Mouse (Mus musculus) small intestine, adult 2 months (tissue): ENCODE data around the gene Trem2. TPM values are rescaled to one million over a fixed set of nuclear protein-coding genes. Genes with fewer than 3 reads are reported as not detected.

ENCODE experiments used
- H3K27ac ChIP-seq: fragments of 200-500 bp; 2 replicates; pipeline ENCODE4 v1.5.1; 2012; ENCODE audit warnings: low read depth, low read length, control low read depth, inconsistent platforms; ENCODE audit not compliant: insufficient read depth
- H3K27me3 ChIP-seq: fragments of 200-500 bp; 2 replicates; pipeline ENCODE4 v1.6.1; 2012; ENCODE audit warnings: mild to moderate bottlenecking, moderate library complexity, low read length, inconsistent platforms; ENCODE audit not compliant: control insufficient read depth, insufficient read depth
- H3K36me3 ChIP-seq: fragments of 200-500 bp; 2 replicates; pipeline ENCODE4 v1.6.1; 2012; ENCODE audit warnings: mild to moderate bottlenecking, low read length, control low read depth, inconsistent platforms; ENCODE audit not compliant: control insufficient read depth, insufficient read depth
- H3K4me1 ChIP-seq: fragments of 200-500 bp; 2 replicates; pipeline ENCODE4 v1.6.1; 2012; ENCODE audit warnings: low read length, inconsistent platforms, mixed read lengths; ENCODE audit not compliant: control insufficient read depth, insufficient read depth, insufficient read length
- H3K4me3 ChIP-seq: fragments of 200-500 bp; 2 replicates; pipeline ENCODE4 v1.5.1; 2012; ENCODE audit warnings: low read depth, mild to moderate bottlenecking, control low read depth, inconsistent platforms, low read length, moderate library complexity
- CTCF ChIP-seq: fragments of 200-500 bp; IDR thresholded peaks from 2 replicates; pipeline ENCODE4 v1.5.1; 2012; ENCODE audit warnings: low read depth, mild to moderate bottlenecking, control low read depth, inconsistent platforms, low read length, moderate library complexity, mixed read lengths; ENCODE audit not compliant: insufficient replicate concordance, insufficient read length; ENCODE audit errors: extremely low read depth
- POLR2A ChIP-seq: fragments of 200-500 bp; IDR thresholded peaks from 2 replicates; pipeline ENCODE4 v1.6.1; 2012; ENCODE audit warnings: low read depth, mild to moderate bottlenecking, control low read depth, inconsistent platforms, low read length, moderate library complexity
- WGBS: fragments of 180-500 bp; shearing (Covaris S2); methylation state at CpG from one replicate; pipeline ENCODE4 v1.1.7; 2018; 5-methylcytosine and 5-hydroxymethylcytosine counted together
- polyA plus RNA-seq: library from polyadenylated mRNA; depleted of rRNA; stranded (reverse); fragments of >200 nt; gene quantifications from 2 replicates; pipeline ENCODE4 v1.2.3, GENCODE M21; 2012

The Trem2 gene
- polyA plus RNA-seq, 1 experiment = not detected

- TF ChIP-seq POLR2A (no peak), CTCF (no peak)
- 77% methylated on average over 8 of the region's 8 CpGs for WGBS
These were observed 16.8 kb downstream of the Trem2 start for GRCm38 (mm10) chr17:48362966-48363365.

GRCm38 (mm10) chr17:48363421-48363965 is 17.3 kb downstream of the Trem2 start:
- Histone ChIP-seq H3K36me3 (no peaks in the 10 kb centered on the region), H3K4me3 (no peak overlapping the region), H3K27me3 (no peaks in the 10 kb centered on the region), H3K4me1 (no peaks in the 10 kb centered on the region), H3K27ac (no peak overlapping the region)
- TF ChIP-seq POLR2A (no peak), CTCF (no peak)
- WGBS = 68% methylated on average over 6 of the region's 6 CpGs

More at GRCm38 (mm10) chr17:48362966-48363365, 16.8 kb downstream of the Trem2 start:
- Histone ChIP-seq H3K27me3 (no peaks in the 10 kb centered on the region), H3K4me1 (no peaks in the 10 kb centered on the region), H3K4me3 (no peak overlapping the region), H3K27ac (no peak overlapping the region), H3K36me3 (no peaks in the 10 kb centered on the region)

- H3K27ac ChIP-seq = no peak overlapping the region
- H3K4me3 ChIP-seq = no peak overlapping the region
- WGBS = 58% methylated on average over 9 of the region's 9 CpGs
- no peaks in the 10 kb centered on the region for H3K4me1 ChIP-seq
- H3K27me3 ChIP-seq = no peaks in the 10 kb centered on the region
- no peak for TF ChIP-seq POLR2A
- TF ChIP-seq CTCF = no peak
- H3K36me3 ChIP-seq = no peaks in the 10 kb centered on the region
These were observed 19.4 kb downstream of the Trem2 start for GRCm38 (mm10) chr17:48365511-48366155.

- Histone ChIP-seq H3K27ac (no peak overlapping the region), H3K27me3 (no peaks in the 10 kb centered on the region), H3K36me3 (no peaks in the 10 kb centered on the region), H3K4me1 (no peaks in the 10 kb centered on the region), H3K4me3 (no peak overlapping the region)
- no peak for TF ChIP-seq POLR2A
- TF ChIP-seq CTCF = no peak
- 43% methylated on average over 5 of the region's 5 CpGs for WGBS
These were observed 20.6 kb downstream of the Trem2 start for GRCm38 (mm10) chr17:48366806-48367205.

- Histone ChIP-seq H3K36me3 (no peaks in the 10 kb centered on the region), H3K4me1 (no peaks in the 10 kb centered on the region), H3K27ac (no peak overlapping the region), H3K4me3 (no peak overlapping the region), H3K27me3 (no peaks in the 10 kb centered on the region)
- no peak for TF ChIP-seq POLR2A
- no peak for TF ChIP-seq CTCF
These were observed 25.4 kb downstream of the Trem2 start for GRCm38 (mm10) chr17:48371621-48372020.

GRCm38 (mm10) chr17:48372987-48373386 is 26.8 kb downstream of the Trem2 start:
- TF ChIP-seq POLR2A = no peak
- TF ChIP-seq CTCF = no peak
- no peak overlapping the region for H3K4me3 ChIP-seq
- H3K27me3 ChIP-seq = no peaks in the 10 kb centered on the region
- no peak overlapping the region for H3K27ac ChIP-seq
- H3K4me1 ChIP-seq = no peaks in the 10 kb centered on the region
- no peaks in the 10 kb centered on the region for H3K36me3 ChIP-seq
- 85% methylated on average over 8 of the region's 8 CpGs for WGBS

- H3K4me3 ChIP-seq = no peak overlapping the region
- H3K27ac ChIP-seq = no peak overlapping the region
- H3K27me3 ChIP-seq = no peaks in the 10 kb centered on the region
- TF ChIP-seq POLR2A = no peak
- no peak for TF ChIP-seq CTCF
- WGBS = 92% methylated on average over 1 of the region's 1 CpGs
- H3K36me3 ChIP-seq = no peaks in the 10 kb centered on the region
- no peaks in the 10 kb centered on the region for H3K4me1 ChIP-seq
These were observed 29.9 kb downstream of the Trem2 start for GRCm38 (mm10) chr17:48376102-48376501.
